23 mouse cellular contexts compared by ENCODE assay signal in genomic region chr6:18411505-18412225, GRCm38 (mm10).
DNase-seq lines count a peak whose midpoint lies in the region; ATAC-seq and TF ChIP-seq lines count a peak whose summit lies in the region.
"Had no signal": no experiment of that assay in that cellular context is flagged by ENCODE, and none has a peak within 500 bp of the region (broad histone marks: within the 10 kb centered on the region; RNA-seq: fewer than 3 reads in every experiment).

No protein-coding gene starts in this region.

- H3K36me3 ChIP-seq in liver, embryonic 12.5 days: no peaks in the 10 kb centered on the region
- no peaks in the 10 kb centered on the region for H3K36me3 ChIP-seq in liver, postnatal 0 days (replicated peaks; ENCODE audit: insufficient read depth, low read length)
- H3K36me3 ChIP-seq in ES-E14 (ENCODE audit: control insufficient read depth, insufficient read depth, low read length, poor library complexity, severe bottlenecking): no peaks in the 10 kb centered on the region
- H3K36me3 ChIP-seq in liver, embryonic 13.5 days: no peaks in the 10 kb centered on the region
- H3K36me3 ChIP-seq in liver, embryonic 16.5 days (ENCODE audit: control insufficient read depth, insufficient read depth): no peaks in the 10 kb centered on the region
- H3K36me3 ChIP-seq in kidney, embryonic 14.5 days (ENCODE audit: control insufficient read depth, insufficient read depth, low read length): no peaks in the 10 kb centered on the region
- H3K36me3 ChIP-seq: embryonic facial prominence, embryonic 10.5 days; embryonic facial prominence, embryonic 12.5 days had no signal

- H3K9ac ChIP-seq in liver, embryonic 12.5 days: no peak overlapping the region
- H3K9ac ChIP-seq in liver, postnatal 0 days (replicated peaks): no peak overlapping the region
- H3K9ac ChIP-seq in ES-E14 (ENCODE audit: insufficient read depth, low read depth, low read length, poor library complexity, severe bottlenecking): no peak overlapping the region
- no peak overlapping the region for H3K9ac ChIP-seq in liver, embryonic 13.5 days
- no peak overlapping the region for H3K9ac ChIP-seq in liver, embryonic 16.5 days (ENCODE audit: low read depth, low read length)
- H3K9ac ChIP-seq in kidney, embryonic 14.5 days (ENCODE audit: low read depth, low read length): no peak overlapping the region
- H3K9ac ChIP-seq: embryonic facial prominence, embryonic 12.5 days; forebrain, embryonic 13.5 days; forebrain, embryonic 15.5 days; forebrain, postnatal 0 days had no signal

- 58% methylated on average over 1 of the region's 1 CpGs for WGBS in liver, embryonic 12.5 days (ENCODE audit: insufficient replicate concordance)
- WGBS in liver, postnatal 0 days (ENCODE audit: insufficient replicate concordance): 76% methylated on average over 1 of the region's 1 CpGs
- WGBS in liver, embryonic 13.5 days (ENCODE audit: insufficient replicate concordance): 55% methylated on average over 1 of the region's 1 CpGs
- WGBS in liver, embryonic 16.5 days (ENCODE audit: insufficient replicate concordance): 48% methylated on average over 1 of the region's 1 CpGs
- 97% methylated on average over 1 of the region's 1 CpGs for WGBS in kidney, embryonic 14.5 days

- H3K4me1 ChIP-seq in liver, embryonic 12.5 days: peaks cover 20% of the 10 kb centered on the region
- H3K4me1 ChIP-seq in liver, postnatal 0 days (ENCODE audit: insufficient read depth): no peaks in the 10 kb centered on the region
- no peaks in the 10 kb centered on the region for H3K4me1 ChIP-seq in ES-E14 (ENCODE audit: control insufficient read depth in 2 of 2, insufficient read depth in 2 of 2, low read length in 2 of 2, poor library complexity in 1 of 2)
- peaks cover 11% of the 10 kb centered on the region for H3K4me1 ChIP-seq in liver, embryonic 13.5 days (replicated peaks)
- no peaks in the 10 kb centered on the region; the same call in 1 of the 2 replicates for H3K4me1 ChIP-seq in liver, embryonic 16.5 days (ENCODE audit: control insufficient read depth, low read depth, low read length)
- no peaks in the 10 kb centered on the region for H3K4me1 ChIP-seq in kidney, embryonic 14.5 days (ENCODE audit: control insufficient read depth, insufficient read depth, low read length)
- H3K4me1 ChIP-seq: embryonic facial prominence, embryonic 10.5 days; embryonic facial prominence, embryonic 12.5 days; forebrain, embryonic 13.5 days; forebrain, embryonic 15.5 days had no signal

- in situ Hi-C loops in ES-E14 (cut with MboI; ENCODE audit: low sequenced_read_pairs in 2 of 2, unreplicated experiment in 2 of 2): no loop called here

- ATAC-seq in liver, embryonic 12.5 days: peak; percentile 42; the same call in 1 of the 2 replicates
- no peak for ATAC-seq in liver, postnatal 0 days
- peak; percentile 48 for ATAC-seq in liver, embryonic 13.5 days (ENCODE audit: low read depth)
- ATAC-seq in liver, embryonic 16.5 days (ENCODE audit: low read depth): peak; percentile 19; the same call in 1 of the 2 replicates
- no peak for ATAC-seq in monocyte, adult 5-6 weeks (replicated peaks; ENCODE audit: insufficient number of reproducible peaks, low FRiP score, low TSS enrichment, poor library complexity, severe bottlenecking)
- ATAC-seq in kidney, embryonic 14.5 days (ENCODE audit: low FRiP score, low TSS enrichment): no peak
- ATAC-seq: activated CD4-positive, CD25-positive, alpha-beta regulatory T cell, adult 4 months; forebrain, embryonic 13.5 days; forebrain, embryonic 15.5 days; forebrain, postnatal 0 days; Patski had no signal

- no peak for TF ChIP-seq EP300 in liver, postnatal 0 days (IDR thresholded peaks at IDR 0.05; ENCODE audit: low read depth)

- no peak overlapping the region for H3K4me3 ChIP-seq in liver, embryonic 12.5 days
- H3K4me3 ChIP-seq in liver, postnatal 0 days (ENCODE audit: low read depth, low read length): no peak overlapping the region
- H3K4me3 ChIP-seq in ES-E14 (ENCODE audit: insufficient read depth in 1 of 2, low read depth in 1 of 2, low read length in 2 of 2, poor library complexity in 1 of 2, severe bottlenecking in 1 of 2): no peak overlapping the region
- H3K4me3 ChIP-seq in liver, embryonic 13.5 days (replicated peaks): no peak overlapping the region
- H3K4me3 ChIP-seq in liver, embryonic 16.5 days (ENCODE audit: low read depth, low read length): no peak overlapping the region
- H3K4me3 ChIP-seq in kidney, embryonic 14.5 days (ENCODE audit: low read length): no peak overlapping the region
- H3K4me3 ChIP-seq: embryonic facial prominence, embryonic 10.5 days; embryonic facial prominence, embryonic 12.5 days; forebrain, embryonic 13.5 days; forebrain, embryonic 15.5 days had no signal

- no peak overlapping the region for H3K27ac ChIP-seq in liver, embryonic 12.5 days
- no peak overlapping the region for H3K27ac ChIP-seq in liver, postnatal 0 days (ENCODE audit: low read depth)
- no peak overlapping the region for H3K27ac ChIP-seq in ES-E14 (ENCODE audit: insufficient read depth, low read depth, low read length, poor library complexity, severe bottlenecking)
- H3K27ac ChIP-seq in liver, embryonic 13.5 days: no peak overlapping the region
- H3K27ac ChIP-seq in liver, embryonic 16.5 days (ENCODE audit: low read length): no peak overlapping the region
- no peak overlapping the region for H3K27ac ChIP-seq in kidney, embryonic 14.5 days (ENCODE audit: low read depth, low read length)
- H3K27ac ChIP-seq: embryonic facial prominence, embryonic 10.5 days; embryonic facial prominence, embryonic 12.5 days; forebrain, embryonic 13.5 days; forebrain, embryonic 15.5 days had no signal

- no peaks in the 10 kb centered on the region for H3K27me3 ChIP-seq in liver, embryonic 12.5 days (replicated peaks)
- no peaks in the 10 kb centered on the region for H3K27me3 ChIP-seq in liver, postnatal 0 days (ENCODE audit: insufficient read depth, low read length)
- no peaks in the 10 kb centered on the region for H3K27me3 ChIP-seq in liver, embryonic 13.5 days
- no peaks in the 10 kb centered on the region for H3K27me3 ChIP-seq in liver, embryonic 16.5 days (ENCODE audit: control insufficient read depth, insufficient read depth, low read depth, low read length)
- no peaks in the 10 kb centered on the region for H3K27me3 ChIP-seq in kidney, embryonic 14.5 days (ENCODE audit: control insufficient read depth, insufficient read depth, low read length)
- H3K27me3 ChIP-seq: embryonic facial prominence, embryonic 12.5 days; forebrain, embryonic 13.5 days; forebrain, embryonic 15.5 days had no signal

- no peak for DNase-seq in liver, postnatal 0 days
- DNase-seq in ES-E14 (ENCODE audit: low read depth, low spot score): no peak
- DNase-seq in liver, embryonic 13.5 days: no peak
- no peak for DNase-seq in spleen, adult 18-20 months
- DNase-seq: adrenal gland, adult 8-10 months; adrenal gland, postnatal 14 days; adrenal gland, postnatal 36 days; cerebellum, adult 11-12 months; cerebellum, adult 2 months; cerebellum, adult 9-10 months; cerebellum, postnatal 10 days; cerebellum, postnatal 25 days; forebrain, postnatal 0 days had no signal

- TF ChIP-seq CTCF in liver, postnatal 0 days (IDR thresholded peaks at IDR 0.05; ENCODE audit: low read depth): no peak

- no peaks in the 10 kb centered on the region for H3K9me3 ChIP-seq in liver, embryonic 12.5 days (replicated peaks)
- H3K9me3 ChIP-seq in liver, postnatal 0 days (ENCODE audit: low read length): no peaks in the 10 kb centered on the region
- H3K9me3 ChIP-seq in ES-E14 (ENCODE audit: control insufficient read depth, insufficient read depth, low read depth, low read length): no peaks in the 10 kb centered on the region
- no peaks in the 10 kb centered on the region for H3K9me3 ChIP-seq in liver, embryonic 13.5 days (replicated peaks)
- H3K9me3 ChIP-seq in liver, embryonic 16.5 days (replicated peaks; ENCODE audit: control insufficient read depth, low read length): no peaks in the 10 kb centered on the region
- H3K9me3 ChIP-seq in kidney, embryonic 14.5 days (ENCODE audit: control insufficient read depth, low read length): no peaks in the 10 kb centered on the region
- H3K9me3 ChIP-seq: embryonic facial prominence, embryonic 10.5 days; embryonic facial prominence, embryonic 12.5 days; forebrain, embryonic 13.5 days; forebrain, embryonic 15.5 days had no signal

- H3K4me2 ChIP-seq in liver, embryonic 12.5 days: no peak overlapping the region
- H3K4me2 ChIP-seq in liver, postnatal 0 days (ENCODE audit: low read depth, low read length): no peak overlapping the region
- H3K4me2 ChIP-seq in liver, embryonic 13.5 days: no peak overlapping the region
- no peak overlapping the region for H3K4me2 ChIP-seq in liver, embryonic 16.5 days (ENCODE audit: low read depth, low read length)
- no peak overlapping the region for H3K4me2 ChIP-seq in kidney, embryonic 14.5 days (replicated peaks; ENCODE audit: low read depth, low read length)
- H3K4me2 ChIP-seq: embryonic facial prominence, embryonic 12.5 days; forebrain, embryonic 13.5 days; forebrain, embryonic 15.5 days had no signal

TF ChIP-seq in ES-E14, 5 proteins besides CTCF, POLR2A, EP300 and RAD21:
- TF ChIP-seq ZC3H11A (IDR thresholded peaks at IDR 0.05; ENCODE audit: borderline replicate concordance, low read depth, low read length) (no peak), MAFK (IDR thresholded peaks at IDR 0.05; ENCODE audit: insufficient read depth, low read depth, low read length) (peak; percentile 80)

Comparison
In these comparisons a context has a peak if more than half of its experiments do, and no peak if none do; other contexts are left out.
1. ATAC-seq: peak in liver, embryonic 12.5 days (single experiment), liver, embryonic 13.5 days (single experiment) and liver, embryonic 16.5 days (single experiment); none in liver, postnatal 0 days (single experiment), monocyte, adult 5-6 weeks (single experiment) and kidney, embryonic 14.5 days (single experiment).